Mouse (Mus musculus) neural tube, embryonic 10.5 days (tissue): ENCODE measurements around the gene Proca1.

Experiments used
- DNase-seq: peaks from one replicate; pipeline ENCODE4 v3.0.0-alpha.2; 2017; ENCODE audit warnings: low spot score; ENCODE audit errors: extremely low spot score

The Proca1 gene

DNA sequence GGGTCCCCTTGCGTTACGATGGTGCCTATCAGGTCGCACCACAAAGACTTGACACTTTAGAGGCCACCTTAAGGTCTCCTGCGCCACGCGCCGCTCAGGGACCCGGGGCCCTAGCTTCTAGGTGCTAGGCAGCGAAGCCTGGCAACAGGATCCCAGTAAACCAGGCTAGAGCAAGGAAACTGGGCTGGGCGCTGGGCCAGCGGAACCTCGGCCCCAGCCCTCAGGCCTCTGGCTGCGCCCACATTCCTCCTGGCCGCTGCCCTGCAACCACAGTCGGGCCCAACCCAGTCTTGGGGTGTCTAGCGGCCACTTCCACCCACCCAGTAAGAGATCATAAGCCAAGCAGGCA lies 27.5 kb upstream of the Proca1 start:
- DNase-seq: no peak

DNA sequence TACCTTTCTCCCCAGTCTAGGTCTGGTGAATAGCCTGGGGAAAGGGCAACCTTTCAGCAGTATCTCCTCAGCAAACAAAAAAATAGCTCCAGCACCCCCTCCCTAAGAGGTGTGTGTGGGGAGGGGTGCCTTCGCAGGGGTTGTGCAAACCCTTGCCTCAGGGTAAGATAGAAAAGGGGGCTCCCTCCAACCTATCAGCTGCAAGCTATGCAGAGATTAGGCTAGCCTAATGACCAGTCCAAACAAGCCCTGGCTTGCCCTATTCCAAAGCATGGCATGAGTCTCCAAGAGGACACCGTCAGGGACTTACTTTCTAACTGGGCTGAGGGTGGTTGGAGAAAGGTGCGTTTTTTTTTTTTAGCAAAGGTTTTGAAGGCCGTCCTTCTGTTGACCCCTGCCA lies 27.0 kb upstream of the Proca1 start:
- DNase-seq: no peak

DNA sequence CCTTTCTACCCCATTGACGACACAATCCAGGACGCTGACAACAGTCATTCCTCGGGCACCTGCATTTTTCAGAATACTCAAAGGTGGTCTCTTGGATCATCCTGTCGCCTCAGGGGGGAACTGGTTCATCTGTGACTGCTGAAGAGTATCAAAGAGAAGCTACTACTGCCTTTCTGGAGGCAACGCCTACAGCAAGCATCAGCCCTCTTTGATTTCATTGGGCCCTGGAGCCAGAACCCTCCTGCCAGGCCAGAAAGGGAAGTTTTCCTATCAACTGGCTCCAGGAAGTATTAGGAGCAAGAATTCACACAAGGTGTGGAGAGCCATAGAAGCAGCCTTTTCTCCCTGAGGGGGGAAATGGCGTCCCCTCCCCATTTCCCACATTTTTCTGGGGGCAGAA lies 26.6 kb upstream of the Proca1 start:
- DNase-seq: no peak

GRCm38 (mm10) chr11:78167257-78167959 lies 25.8 kb upstream of the Proca1 start:
- no peak for DNase-seq

DNA sequence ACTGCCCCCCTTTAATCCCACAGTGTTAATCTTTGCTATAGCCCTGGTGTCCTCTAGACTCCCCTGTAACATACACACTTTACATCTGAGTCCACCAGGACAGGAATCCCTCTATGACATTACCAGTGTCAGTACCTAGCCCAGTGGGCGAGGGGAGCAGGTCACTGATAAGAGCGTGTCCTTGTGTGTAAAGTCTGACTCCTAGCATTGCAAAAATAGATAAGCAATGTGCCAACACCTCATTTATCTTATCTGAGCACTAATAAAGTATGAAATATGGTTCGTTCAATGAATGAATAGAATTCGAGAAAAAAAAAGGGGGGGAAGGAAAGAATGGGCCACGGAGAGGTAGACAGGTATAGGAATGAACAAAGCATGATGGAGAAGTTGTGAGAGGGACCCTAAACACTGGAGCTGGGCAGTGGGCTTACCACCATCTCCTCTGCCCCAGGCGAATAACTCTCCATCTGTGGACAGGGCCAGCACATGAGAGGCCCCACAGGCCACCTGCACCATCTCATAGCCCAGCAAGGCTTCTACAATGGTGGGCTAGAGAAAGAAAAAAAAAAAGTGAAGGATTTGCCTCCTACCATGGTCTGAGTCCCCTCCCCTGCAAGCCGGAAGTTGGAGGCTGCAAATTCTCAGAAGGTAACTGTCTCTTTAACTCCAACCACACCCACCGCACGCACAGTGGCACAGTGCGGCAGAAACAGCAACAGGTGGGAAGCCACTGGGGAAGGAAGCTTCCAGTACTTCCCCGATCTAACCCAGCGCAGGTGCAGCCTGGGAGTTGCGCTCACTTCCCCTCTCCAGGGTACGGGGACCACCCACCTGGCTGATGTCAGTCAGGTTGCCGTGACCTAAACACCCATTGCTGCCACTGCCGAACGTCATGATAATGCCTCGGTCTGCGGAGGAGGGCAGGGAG lies 24.4 kb upstream of the Proca1 start:
- no peak for DNase-seq

- no peak for DNase-seq
Measured at GRCm38 (mm10) chr11:78170306-78170705, 22.9 kb upstream of the Proca1 start.

DNA sequence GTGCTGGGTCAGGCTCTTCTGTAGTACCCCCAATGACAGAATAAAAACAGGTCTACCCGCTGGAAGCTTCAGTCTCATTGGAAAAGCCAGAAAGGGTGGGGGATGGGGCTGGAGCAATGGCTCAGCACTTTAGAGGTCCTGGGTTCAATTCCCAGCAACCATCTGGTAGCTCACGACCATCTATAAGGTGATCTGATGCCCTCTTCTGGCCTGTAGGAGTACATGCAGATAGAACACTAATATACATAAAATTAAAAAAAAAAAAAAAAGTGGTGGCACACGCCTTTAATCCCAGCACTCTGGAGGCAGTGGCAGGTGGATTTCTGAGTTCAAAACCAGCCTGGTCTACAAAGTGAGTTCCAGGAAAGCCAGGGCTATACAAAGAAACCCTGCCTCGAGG lies 21.9 kb upstream of the Proca1 start:
- DNase-seq: no peak

- no peak for DNase-seq
Measured at GRCm38 (mm10) chr11:78172034-78172747, 21.0 kb upstream of the Proca1 start.

DNA sequence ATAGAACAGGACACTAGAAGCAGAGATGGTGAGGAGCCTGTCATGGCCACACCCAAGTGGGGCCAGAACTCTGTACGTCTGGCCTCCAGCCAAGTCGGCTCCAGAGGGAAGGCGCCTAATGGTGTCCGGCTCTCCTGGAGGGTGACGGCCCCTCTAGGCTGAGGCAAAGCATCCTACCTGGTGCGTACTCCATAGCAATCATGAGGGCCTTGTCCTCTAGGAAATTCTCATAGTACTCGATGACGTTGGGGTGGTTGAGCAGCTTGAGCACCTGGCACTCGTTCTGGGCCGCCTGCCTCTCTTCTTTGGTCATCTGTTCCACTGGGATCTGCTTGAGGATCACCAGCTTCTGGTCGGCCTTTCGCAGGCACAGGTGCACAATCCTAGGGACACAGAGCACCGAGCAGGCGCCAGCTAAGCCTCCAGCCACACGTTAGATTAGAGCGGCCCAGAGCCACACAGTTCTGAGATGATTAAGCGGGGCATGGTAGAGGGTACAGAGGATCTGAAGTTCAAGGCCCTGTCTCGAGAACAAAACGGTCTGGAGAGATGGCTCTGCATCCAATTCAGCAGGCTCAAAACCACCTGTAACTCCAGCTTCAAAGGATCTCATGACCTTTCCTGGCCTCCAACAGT lies 20.3 kb upstream of the Proca1 start:
- no peak for DNase-seq

- DNase-seq: no peak
Measured at GRCm38 (mm10) chr11:78174506-78174905, 18.7 kb upstream of the Proca1 start.

DNA sequence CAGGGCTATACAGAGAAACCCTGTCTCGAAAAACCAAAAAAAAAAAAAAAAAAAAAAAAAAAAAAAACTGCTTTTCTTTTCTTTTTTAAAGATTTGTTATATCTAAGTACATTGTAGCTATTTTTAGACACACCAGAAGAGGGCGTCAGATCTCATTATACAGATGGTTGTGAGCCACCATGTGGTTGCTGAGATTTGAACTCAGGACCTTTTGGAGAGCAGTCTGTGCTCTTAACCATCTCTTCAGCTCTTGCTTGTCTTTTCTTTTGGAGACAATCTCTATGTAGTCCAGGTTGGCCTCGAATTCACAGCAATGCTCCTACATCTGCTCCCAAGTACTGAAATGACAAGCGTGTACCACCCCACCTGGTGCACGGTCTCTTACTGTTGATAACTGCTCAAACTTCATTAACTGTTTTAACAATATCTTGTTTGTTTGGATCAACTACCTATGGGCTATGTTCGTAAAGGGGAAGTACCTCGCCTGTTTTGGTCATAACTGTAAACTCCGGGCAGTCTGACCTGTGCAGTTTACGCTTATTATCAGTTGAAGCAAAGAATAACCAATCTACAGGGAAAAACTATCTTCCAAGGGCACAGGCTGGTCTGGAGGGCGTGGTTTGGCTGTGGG lies 17.3 kb upstream of the Proca1 start:
- no peak for DNase-seq

GRCm38 (mm10) chr11:78176402-78176862 lies 16.8 kb upstream of the Proca1 start, which contains the start of the genes Nek8 and Tlcd1:
Nek8 (minus strand) TSS chr11:78176675.
Tlcd1 (plus strand) TSS chr11:78176711.
- DNase-seq: peak; percentile 90

- DNase-seq: no peak
Measured at GRCm38 (mm10) chr11:78176905-78177331, 16.3 kb upstream of the Proca1 start.

GRCm38 (mm10) chr11:78177437-78177836 lies 15.8 kb upstream of the Proca1 start:
- DNase-seq: no peak

DNA sequence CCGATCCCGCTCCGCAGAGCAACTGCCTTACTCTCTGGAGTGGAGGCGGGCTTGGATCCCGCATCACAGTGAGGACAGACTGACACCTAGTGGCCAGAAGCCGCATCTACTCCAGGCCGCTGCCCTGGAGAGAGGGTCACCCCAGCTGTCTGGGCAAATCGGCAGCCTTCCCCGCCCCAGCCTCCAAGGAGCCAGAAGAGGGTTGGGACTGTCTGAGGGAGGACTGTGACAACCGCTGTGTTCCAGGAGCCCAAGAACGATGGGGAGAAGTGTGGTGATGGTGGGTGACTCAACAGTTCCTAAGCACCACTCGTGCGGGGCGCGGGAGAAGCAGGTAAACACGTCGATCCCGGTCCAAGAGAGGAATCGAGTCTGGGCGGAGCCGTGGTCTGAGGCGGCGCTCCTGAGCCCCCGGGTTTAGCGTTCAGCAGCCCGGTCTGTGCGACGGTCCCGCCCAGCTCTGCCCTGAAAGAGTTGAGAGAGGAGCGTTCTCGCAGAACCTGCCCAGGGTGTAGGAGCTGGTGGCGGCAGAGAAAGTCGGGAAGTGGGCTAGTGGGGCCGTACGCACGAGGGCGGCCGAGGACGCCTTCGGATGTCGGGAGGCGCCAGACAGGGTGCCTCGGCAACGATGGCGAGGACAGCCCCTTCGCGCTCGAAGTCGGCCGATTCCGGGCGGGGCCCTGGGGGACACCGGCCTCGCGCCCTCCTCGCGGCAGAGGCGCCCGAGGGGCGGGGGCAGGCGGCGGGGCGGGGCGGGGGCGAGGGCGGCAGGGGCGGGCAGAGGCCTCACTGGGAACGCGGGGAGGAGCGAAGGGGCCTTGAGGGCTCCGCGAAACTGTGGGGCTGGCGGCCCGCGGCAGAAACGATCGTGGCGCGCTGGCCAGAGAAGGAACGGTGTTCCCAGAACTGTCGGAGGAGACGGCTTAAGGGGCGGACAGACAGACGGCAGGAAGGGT lies 15.0 kb upstream of the Proca1 start:
- peak; percentile 98 for DNase-seq

- no peak for DNase-seq
Measured at GRCm38 (mm10) chr11:78178859-78179437, 14.2 kb upstream of the Proca1 start.

GRCm38 (mm10) chr11:78179438-78179999 lies 13.7 kb upstream of the Proca1 start:
- no peak for DNase-seq

DNA sequence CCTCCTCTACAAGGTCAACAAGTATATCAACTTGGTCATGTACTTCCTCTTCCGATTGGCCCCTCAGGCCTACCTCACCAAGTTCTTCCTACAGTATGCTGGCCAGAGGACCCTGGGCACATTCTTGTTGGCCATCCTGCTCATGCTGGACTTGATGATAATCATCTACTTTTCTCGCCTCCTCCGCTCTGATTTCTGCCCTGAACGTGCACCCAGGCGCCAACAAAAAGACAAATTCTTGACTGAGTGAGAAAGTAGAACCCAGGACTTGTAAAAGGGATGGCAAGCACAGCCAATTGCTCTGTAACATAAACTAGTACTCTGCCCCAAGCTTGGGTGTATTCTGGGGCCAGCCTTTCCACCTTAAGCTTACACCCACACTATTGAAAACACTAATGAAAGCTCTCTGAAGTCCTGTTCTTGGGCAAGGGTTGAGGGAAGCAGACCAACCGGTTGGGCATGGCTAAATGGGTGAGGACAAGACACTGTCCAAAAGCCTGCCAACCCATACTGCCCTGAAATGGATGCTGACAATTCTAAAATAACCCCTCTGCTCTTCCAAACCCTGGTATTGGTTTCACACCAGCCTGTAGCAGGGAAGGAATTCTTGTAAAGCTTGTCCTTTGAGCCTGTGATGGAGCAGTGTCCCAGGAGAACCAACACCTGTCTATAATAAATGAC lies 13.0 kb upstream of the Proca1 start:
- no peak for DNase-seq
